Mouse (Mus musculus) heart, adult 2 months (tissue): Measurements from ENCODE around the gene Cox6b2. TPM values are rescaled to one million over a fixed set of nuclear protein-coding genes. Genes with fewer than 3 reads are reported as not detected.

Experiments
- DNase-seq, 2 experiments: peaks; one replicate each; pipeline ENCODE4 v3.0.0; 2021
- H3K27ac ChIP-seq: fragments of 200-600 bp; 2 replicates; pipeline ENCODE4 v1.8.1; 2022
- H3K27me3 ChIP-seq: fragments of 200-500 bp; 2 replicates; pipeline ENCODE4 v1.6.1; 2012; ENCODE audit warnings: mild to moderate bottlenecking, low read length, inconsistent platforms, mixed read lengths; ENCODE audit not compliant: control insufficient read depth, insufficient read depth
- H3K36me3 ChIP-seq: fragments of 200-500 bp; 2 replicates; pipeline ENCODE4 v1.6.1; 2012; ENCODE audit warnings: low read length, inconsistent platforms; ENCODE audit not compliant: control insufficient read depth, insufficient read depth
- H3K4me1 ChIP-seq: fragments of 200-500 bp; 2 replicates; pipeline ENCODE4 v1.6.1; 2011; ENCODE audit warnings: low read length; ENCODE audit not compliant: control insufficient read depth, insufficient read depth
- H3K4me3 ChIP-seq: fragments of 200-600 bp; 2 replicates; pipeline ENCODE4 v1.8.1; 2022
- H3K79me2 ChIP-seq: fragments of 200-500 bp; replicated peaks from 2 replicates; pipeline ENCODE4 v1.6.1; 2012; ENCODE audit warnings: mild to moderate bottlenecking, inconsistent platforms, low read length, moderate library complexity, mixed read lengths; ENCODE audit not compliant: control insufficient read depth, insufficient read depth
- H3K9ac ChIP-seq: fragments of 200-500 bp; 2 replicates; pipeline ENCODE4 v1.6.1; 2012; ENCODE audit warnings: low read depth, mild to moderate bottlenecking, control low read depth, inconsistent platforms, low read length, mixed read lengths
- CTCF ChIP-seq: fragments of 200-600 bp; IDR thresholded peaks from 2 replicates; pipeline ENCODE4 v1.8.1; 2022; ENCODE audit warnings: antibody characterized with exemption, mild to moderate bottlenecking, moderate library complexity
- EP300 ChIP-seq: fragments of 200-500 bp; IDR thresholded peaks from 2 replicates; pipeline ENCODE4 v1.6.1; 2011; ENCODE audit warnings: low read depth, low read length, control low read depth; ENCODE audit not compliant: insufficient read depth
- POLR2A ChIP-seq: fragments of 200-500 bp; IDR thresholded peaks from 2 replicates; pipeline ENCODE4 v1.6.1; 2011; ENCODE audit warnings: mild to moderate bottlenecking, low read depth, low read length, control low read depth; ENCODE audit not compliant: insufficient read depth
- WGBS: fragments of 180-500 bp; shearing (Covaris S2); methylation state at CpG from one replicate; pipeline ENCODE4 v1.1.7; 2018; 5-methylcytosine and 5-hydroxymethylcytosine counted together
- intact Hi-C: fragments of 180-260 bp; cut with DNase I; formaldehyde crosslinking; loops from one replicate; pipeline ENCODE4 v1.15.1; 2025
- polyA plus RNA-seq: library from polyadenylated mRNA; depleted of rRNA; stranded (reverse); fragments of >200 nt; gene quantifications from 2 replicates; pipeline ENCODE4 v1.2.3, GENCODE M21; 2012
- total RNA-seq, 2 experiments: library from RNA; stranded (reverse); gene quantifications; 2 replicates each; pipeline ENCODE4 v1.2.3; 2021

Gene Cox6b2
- total and polyA plus RNA-seq, 3 experiments, result 1.7 to 7.7 (median 3.5) TPM

- Histone ChIP-seq H3K79me2 (no peaks in the 10 kb centered on the region), H3K27ac (no peak within 1 kb of the TSS), H3K4me1 (no peaks in the 10 kb centered on the region), H3K27me3 (peaks cover 5% of the 10 kb centered on the region; the same call in 1 of the 2 replicates), H3K9ac (no peak within 1 kb of the TSS), H3K4me3 (no peak within 1 kb of the TSS), H3K36me3 (no peaks in the 10 kb centered on the region)
- DNase-seq, result no peak
- TF ChIP-seq EP300 (no peak), CTCF (no peak), POLR2A (no peak)
- WGBS, result 66% methylated on average over 5 of the region's 5 CpGs
- intact Hi-C loops, result no loop called here
These were observed 18.3 kb upstream of the Cox6b2 start, which contains the start of gene Fam71e2 for GRCm38 (mm10) chr7:4771202-4771601. Fam71e2 (minus strand) TSS chr7:4771302.

GRCm38 (mm10) chr7:4764946-4765710, 12.2 kb upstream of the Cox6b2 start:
- WGBS, result 26% methylated on average over 4 of the region's 4 CpGs
- intact Hi-C loops, result no loop called here
- Histone ChIP-seq H3K36me3 (no peaks in the 10 kb centered on the region), H3K27me3 (0 out of 2 replicates have a peak, but pooled peaks cover 2% of the 10 kb centered on the region), H3K27ac (no peak overlapping the region), H3K9ac (no peak overlapping the region), H3K4me1 (no peaks in the 10 kb centered on the region), H3K79me2 (no peaks in the 10 kb centered on the region), H3K4me3 (no peak overlapping the region)
- DNase-seq, result no peak
- TF ChIP-seq CTCF (no peak), EP300 (no peak), POLR2A (no peak)

- no peaks in the 10 kb centered on the region for H3K79me2 ChIP-seq
- 0 out of 2 replicates have a peak, but pooled peaks cover 2% of the 10 kb centered on the region for H3K27me3 ChIP-seq
- H3K27ac ChIP-seq, result no peak overlapping the region
- intact Hi-C loops, result no loop called here
- peak in 1 of 2 experiments; percentile 2 for DNase-seq
- no peak overlapping the region for H3K9ac ChIP-seq
- H3K4me3 ChIP-seq, result no peak overlapping the region
- H3K36me3 ChIP-seq, result no peaks in the 10 kb centered on the region
- H3K4me1 ChIP-seq, result no peaks in the 10 kb centered on the region
- TF ChIP-seq CTCF (no peak), POLR2A (no peak)
- WGBS, result 39% methylated on average over 1 of the region's 1 CpGs
These were observed 6.8 kb upstream of the Cox6b2 start for GRCm38 (mm10) chr7:4759670-4760069.

- Histone ChIP-seq H3K27ac (no peak overlapping the region), H3K36me3 (no peaks in the 10 kb centered on the region), H3K4me1 (no peaks in the 10 kb centered on the region), H3K9ac (no peak overlapping the region), H3K27me3 (no peaks in the 10 kb centered on the region), H3K4me3 (no peak overlapping the region), H3K79me2 (no peaks in the 10 kb centered on the region)
- WGBS, result 4% methylated on average over 30 of the region's 30 CpGs
- intact Hi-C loops, result no loop called here
- no peak for DNase-seq
- no peak for TF ChIP-seq EP300
- TF ChIP-seq POLR2A, result no peak
- TF ChIP-seq CTCF, result no peak
These were observed 698 bp downstream of the Cox6b2 start for GRCm38 (mm10) chr7:4751971-4752820.

GRCm38 (mm10) chr7:4749169-4749568, 3.7 kb downstream of the Cox6b2 start:
- TF ChIP-seq EP300, result no peak
- Histone ChIP-seq H3K36me3 (no peaks in the 10 kb centered on the region), H3K4me1 (no peaks in the 10 kb centered on the region), H3K27me3 (no peaks in the 10 kb centered on the region), H3K79me2 (no peaks in the 10 kb centered on the region), H3K27ac (no peak overlapping the region), H3K4me3 (no peak overlapping the region), H3K9ac (no peak overlapping the region)
- no peak for DNase-seq
- intact Hi-C loops, result no loop called here
- 84% methylated on average over 2 of the region's 2 CpGs for WGBS

GRCm38 (mm10) chr7:4748321-4748720, 4.6 kb downstream of the Cox6b2 start:
- WGBS, result 69% methylated on average over 4 of the region's 4 CpGs
- no peak for TF ChIP-seq POLR2A
- no peak for TF ChIP-seq EP300
- no peak for TF ChIP-seq CTCF
- H3K27me3 ChIP-seq, result no peaks in the 10 kb centered on the region
- no peaks in the 10 kb centered on the region for H3K79me2 ChIP-seq
- DNase-seq, result no peak
- no peaks in the 10 kb centered on the region for H3K36me3 ChIP-seq
- H3K27ac ChIP-seq, result no peak overlapping the region
- H3K4me1 ChIP-seq, result no peaks in the 10 kb centered on the region
- no peak overlapping the region for H3K9ac ChIP-seq
- H3K4me3 ChIP-seq, result no peak overlapping the region
- intact Hi-C loops, result no loop called here
